Mouse (Mus musculus) 416B (cell line): ENCODE data around the gene Defb43.

Source experiments
- DNase-seq: peaks from one replicate; pipeline ENCODE4 v3.0.0; 2011; ENCODE audit warnings: low read depth

Defb43 gene

DNA sequence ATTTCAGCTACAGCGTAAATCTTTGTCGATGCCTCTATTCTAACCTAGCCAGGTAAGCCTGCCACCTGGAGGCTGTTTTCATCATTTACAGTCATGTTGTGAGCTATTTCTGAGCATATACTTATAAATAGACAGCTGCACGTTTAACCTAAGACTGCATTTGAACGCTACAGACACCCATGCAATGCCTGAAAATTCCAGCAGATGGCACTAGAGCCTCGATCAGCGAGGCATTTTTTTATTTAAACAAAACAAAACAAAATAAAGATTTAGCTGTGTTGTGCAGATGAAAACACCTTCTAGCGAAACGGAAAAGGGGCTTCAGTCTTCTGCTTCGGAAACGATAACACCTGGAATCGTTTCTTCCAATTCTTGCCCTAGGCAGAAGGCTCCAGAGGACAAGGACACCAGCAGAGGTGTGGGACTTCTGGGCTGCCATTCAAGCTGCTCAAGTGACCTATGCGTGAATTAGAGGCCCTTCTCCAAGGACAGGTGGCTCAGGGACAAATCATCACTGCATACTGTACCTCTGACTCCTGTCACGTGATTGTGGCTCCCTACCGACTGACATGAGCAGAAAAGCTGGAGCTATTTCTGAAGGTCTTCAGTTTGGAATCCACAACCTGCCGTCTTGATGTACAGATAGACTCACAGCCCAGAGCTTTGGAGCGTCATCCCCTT, 55.2 kb downstream of the Defb43 start:
- DNase-seq: peak; percentile 70
